Mouse (Mus musculus) 416B (cell line): ENCODE results near the gene Mroh2a.

ENCODE experiments used
- DNase-seq: peaks from one replicate; pipeline ENCODE4 v3.0.0; 2011; ENCODE audit warnings: low read depth

Mroh2a gene

GRCm38 (mm10) chr1:88258881-88259642 is 32.3 kb downstream of the Mroh2a start:
- DNase-seq = peak; percentile 54

DNA sequence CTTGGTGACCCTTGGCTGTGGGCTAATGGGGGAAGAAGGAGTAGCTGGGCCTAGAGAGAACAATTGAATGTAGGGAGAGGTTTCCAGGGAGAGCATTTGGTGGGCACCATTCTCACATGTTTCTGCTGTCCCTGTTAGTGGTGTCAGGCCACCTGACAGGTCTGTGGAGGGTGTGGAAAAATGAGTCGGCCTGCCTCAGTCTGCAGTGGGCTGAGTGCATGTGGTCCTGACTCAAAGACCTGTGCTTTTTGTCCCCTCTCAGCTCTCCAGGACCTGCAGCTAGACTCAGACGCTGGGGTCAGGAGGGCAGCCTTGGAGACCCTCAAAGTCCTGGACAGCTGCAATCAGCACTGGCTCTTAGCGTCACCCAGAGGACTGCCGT is 32.8 kb downstream of the Mroh2a start:
- no peak for DNase-seq

- DNase-seq = no peak
These were observed 33.3 kb downstream of the Mroh2a start for GRCm38 (mm10) chr1:88260114-88260513.

DNA sequence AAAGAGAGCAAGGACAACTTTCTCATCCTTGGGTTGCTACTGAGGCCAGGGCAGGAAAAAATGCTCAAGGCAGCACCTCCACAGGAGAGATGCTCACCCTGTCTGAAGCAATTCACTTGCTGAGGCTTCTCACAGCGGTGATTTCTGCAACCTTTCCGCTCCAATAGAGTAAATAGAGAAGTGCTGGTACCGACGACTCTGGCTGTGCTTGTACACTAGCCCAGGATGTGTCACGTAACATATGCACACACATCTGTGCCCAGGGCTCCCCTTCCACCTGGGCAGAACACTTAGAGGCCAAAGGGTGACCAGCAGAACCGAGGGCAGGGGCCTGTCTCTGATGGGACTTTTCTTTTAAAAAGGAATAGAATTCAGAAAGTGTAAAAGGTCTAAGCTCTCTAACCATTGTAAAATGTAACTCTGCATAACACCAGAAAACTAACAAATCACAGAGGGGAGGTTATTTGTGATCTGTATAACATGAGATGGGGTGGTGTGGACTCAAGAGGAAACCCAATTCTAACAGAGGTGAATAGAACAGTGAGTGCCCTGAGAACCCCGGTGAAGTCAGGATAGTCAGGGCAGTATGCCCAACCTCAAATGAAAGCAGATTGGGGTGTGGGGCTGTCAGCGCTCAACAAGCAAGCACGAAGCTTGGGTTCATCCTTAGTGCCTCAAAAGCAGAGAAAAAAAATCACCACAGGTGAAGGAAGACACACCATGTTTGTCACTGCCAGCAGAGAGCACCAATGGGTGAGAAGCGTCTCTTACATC is 34.0 kb downstream of the Mroh2a start:
- peak; percentile 60 for DNase-seq

GRCm38 (mm10) chr1:88261706-88262105 is 34.9 kb downstream of the Mroh2a start:
- DNase-seq = no peak

DNA sequence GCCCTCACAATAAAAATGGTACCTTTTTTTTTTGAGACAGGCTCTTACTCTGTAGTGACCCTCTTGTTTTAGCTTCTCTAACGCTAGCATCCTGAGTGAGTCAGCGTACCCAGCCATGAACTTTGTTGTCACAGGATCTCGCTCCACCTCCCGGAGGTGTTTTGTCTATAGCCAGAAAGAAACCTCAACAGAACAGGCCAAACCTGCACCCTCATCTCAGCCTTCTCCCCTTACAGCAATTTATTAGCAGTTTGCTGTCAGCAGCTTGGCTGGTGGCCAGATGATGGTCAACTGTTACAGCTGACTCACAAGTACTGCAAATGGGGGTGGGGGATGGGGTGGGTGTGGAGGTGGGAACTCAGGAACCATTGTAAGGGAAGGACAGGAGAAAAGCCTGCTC is 35.5 kb downstream of the Mroh2a start:
- peak; percentile 99 for DNase-seq

- DNase-seq = no peak
These were observed 36.2 kb downstream of the Mroh2a start for GRCm38 (mm10) chr1:88262961-88263360.

GRCm38 (mm10) chr1:88263778-88264177 is 37.0 kb downstream of the Mroh2a start:
- no peak for DNase-seq

DNA sequence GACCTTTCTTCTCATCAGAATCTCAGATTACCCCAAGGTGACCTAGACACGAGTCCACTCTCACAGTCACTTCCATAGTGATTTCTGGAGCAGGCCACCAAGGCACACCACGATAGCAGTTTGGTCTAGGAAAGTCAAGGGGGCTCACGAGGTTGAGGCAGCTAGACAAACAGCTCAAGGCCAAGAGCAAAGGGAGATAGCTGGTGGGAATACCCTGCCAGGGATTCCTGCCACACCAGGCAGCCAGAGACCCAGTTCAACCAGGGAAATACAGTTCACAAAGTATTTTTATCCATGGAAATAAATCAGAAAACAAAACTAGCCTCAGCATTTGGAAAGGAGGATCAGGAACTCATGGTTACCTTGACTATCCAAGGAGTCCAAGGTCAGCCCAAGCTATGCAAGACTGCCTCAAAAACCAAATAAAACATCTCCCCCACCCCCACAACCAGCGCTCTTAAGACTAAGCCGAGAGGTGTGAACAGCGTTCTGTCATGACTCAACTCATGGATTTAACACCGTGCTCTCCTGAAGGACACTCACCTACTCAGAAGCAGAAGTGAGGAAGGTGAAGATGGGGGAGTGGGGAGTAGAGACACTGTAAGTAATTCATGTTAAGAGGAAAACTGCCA is 37.6 kb downstream of the Mroh2a start:
- no peak for DNase-seq

DNA sequence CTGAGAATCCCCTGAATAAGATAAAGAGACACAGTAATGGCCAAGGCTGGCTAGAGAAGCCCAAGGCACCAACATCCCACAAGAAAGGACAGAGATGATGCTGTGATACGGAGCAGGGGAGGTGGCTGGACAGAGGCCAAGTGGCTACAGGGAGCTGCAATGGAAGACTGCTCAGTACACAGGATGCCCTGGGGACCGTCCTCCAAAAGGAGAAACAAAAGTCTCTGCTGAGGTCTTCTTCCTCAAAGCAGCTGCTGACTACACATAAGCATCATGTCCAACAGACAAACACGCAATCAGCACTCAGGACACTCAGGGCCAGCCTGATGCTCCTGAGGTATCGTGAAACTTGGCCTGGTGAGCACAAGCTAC is 38.1 kb downstream of the Mroh2a start:
- no peak for DNase-seq

DNA sequence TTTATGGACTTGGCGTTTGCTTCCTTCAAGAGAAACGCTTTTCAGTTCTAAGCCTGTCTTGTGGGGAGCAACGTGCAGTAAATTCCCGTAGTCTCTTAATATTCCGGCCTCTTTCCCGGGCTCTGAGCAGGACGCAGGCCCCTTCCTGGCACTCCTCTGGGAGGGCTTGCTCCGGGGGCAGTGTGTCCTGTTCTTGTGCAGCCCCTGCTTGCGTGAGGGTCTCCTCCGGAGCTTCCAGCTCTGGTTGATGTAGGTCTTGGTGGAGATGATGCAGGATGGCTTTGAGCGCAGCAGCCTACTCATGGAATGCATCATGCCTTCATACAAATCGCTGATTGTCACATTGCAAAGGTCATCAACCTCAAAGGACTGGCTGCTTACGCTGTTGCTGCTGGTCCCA is 39.3 kb downstream of the Mroh2a start:
- DNase-seq = no peak

GRCm38 (mm10) chr1:88267489-88267888 is 40.7 kb downstream of the Mroh2a start:
- DNase-seq = no peak

DNA sequence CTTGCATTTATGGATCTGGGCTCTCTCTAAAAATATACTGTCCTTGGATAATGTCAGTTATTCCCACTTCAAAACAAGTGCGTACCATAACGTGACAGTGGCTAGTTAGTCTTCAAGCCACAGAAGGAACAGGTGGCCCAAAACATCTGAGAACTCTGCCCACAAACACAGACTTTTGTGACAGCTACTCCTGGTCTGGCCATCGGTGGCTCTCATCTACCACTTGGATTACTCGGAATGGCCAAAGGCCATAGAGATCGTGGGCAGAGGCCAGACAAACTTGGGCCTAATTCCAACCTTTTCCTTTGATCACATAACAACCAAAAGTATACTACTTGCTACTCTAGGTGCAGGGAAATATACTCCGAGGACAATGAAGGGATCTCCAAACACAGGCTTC is 41.3 kb downstream of the Mroh2a start:
- DNase-seq = no peak

DNA sequence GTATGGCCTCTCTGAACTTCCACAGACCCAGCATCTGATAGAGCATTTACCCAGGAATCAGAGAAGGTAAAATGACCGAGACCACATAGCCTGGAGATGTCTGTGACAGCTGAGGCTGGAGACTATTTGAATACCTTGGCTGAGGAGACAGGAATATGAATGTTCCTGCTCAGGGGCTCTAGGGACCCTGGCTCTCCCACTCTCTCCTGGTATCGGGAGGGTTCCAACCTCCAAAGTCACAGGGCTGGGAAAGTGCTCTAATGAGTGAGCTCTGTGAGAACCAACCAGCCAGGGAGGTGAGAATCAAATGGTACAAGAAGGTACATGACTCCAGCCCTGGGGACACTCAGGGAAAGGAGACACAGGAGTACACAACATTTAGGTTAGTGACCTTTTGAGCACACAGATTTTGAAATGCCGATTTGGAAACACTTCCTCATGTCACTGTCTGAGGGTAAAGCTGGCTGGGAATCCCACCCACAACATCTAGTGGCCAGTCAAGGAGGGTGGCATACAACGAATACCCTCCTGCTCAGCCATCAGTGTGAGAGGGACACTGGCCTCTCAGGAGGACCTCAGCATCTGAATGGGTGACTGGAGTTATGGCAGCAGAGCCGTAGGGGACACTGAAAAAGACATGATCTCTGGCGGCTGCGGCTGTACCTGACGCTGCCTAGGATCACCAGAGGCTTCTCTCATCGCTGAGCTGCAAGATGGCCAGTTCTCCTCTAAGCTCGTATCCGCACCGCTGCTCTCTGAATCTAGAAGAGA is 42.9 kb downstream of the Mroh2a start:
- no peak for DNase-seq

DNA sequence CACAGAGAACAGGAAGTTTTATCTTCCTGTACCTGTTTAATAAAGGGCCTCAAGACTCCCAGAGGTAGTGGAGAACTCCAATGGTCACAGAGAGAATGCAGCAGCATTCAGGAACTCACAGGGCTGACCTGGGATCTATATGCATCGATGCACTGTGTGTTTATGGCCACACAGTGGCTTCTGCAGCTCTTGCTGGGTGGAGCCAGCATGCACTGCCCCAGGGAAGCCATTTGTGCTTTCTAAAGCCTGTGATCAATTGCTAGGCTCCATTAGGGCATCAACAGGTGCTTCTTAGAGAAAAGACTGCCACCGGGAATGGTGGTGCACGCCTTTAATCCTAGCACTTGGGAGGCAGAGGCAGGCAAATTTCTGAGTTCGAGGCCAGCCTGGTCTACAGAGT is 46.1 kb downstream of the Mroh2a start:
- DNase-seq = no peak

DNA sequence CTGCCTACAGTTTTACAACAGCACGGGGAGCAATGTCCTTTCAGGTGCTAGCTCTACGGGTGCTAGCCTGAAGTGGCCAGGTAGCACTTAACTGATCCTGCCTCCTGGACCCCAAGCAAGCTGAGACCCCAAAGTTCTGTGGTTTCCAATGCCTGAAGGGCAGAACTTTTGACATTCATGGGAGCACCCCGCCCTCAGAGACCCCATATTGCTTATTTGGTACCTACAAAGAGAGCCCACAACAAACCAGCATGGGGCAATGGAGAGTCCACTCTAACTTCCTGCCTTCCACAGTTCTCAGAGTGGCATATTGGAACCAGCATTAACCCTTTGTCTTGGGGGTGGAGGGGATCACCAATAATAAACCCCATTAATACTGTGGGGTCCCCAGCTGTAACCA is 46.5 kb downstream of the Mroh2a start:
- DNase-seq = no peak

DNA sequence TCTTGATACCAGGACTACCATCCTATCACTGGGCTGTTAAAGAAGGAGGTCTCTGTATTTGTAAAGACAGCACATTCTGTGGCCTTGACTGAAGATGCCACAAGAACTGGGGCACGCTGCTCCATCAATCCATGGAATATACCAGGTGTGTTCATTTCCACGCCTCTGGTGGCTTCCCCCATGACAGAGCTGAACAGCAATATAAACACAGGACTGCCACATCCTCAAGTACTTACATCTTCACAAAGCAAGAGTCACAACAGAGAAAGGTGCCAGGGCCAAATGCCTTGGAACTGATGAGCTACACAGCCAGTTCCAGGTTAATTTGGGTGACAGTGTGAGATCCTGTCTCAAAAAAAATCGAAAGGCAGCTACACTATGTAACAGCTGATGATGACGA is 47.0 kb downstream of the Mroh2a start:
- DNase-seq = no peak

GRCm38 (mm10) chr1:88274371-88275077 is 47.7 kb downstream of the Mroh2a start:
- no peak for DNase-seq

- no peak for DNase-seq
These were observed 48.4 kb downstream of the Mroh2a start for GRCm38 (mm10) chr1:88275078-88275680.

- no peak for DNase-seq
These were observed 49.1 kb downstream of the Mroh2a start for GRCm38 (mm10) chr1:88275698-88276523.
